Mouse (Mus musculus) testis, adult 2 months (tissue): ENCODE measurements around the gene Tmem135.

Experiments
- CTCF ChIP-seq: fragments of 200-500 bp; IDR thresholded peaks from 2 replicates; pipeline ENCODE4 v1.5.1; 2012; ENCODE audit warnings: low read depth, mild to moderate bottlenecking, inconsistent platforms, low read length, moderate library complexity; ENCODE audit not compliant: control insufficient read depth, insufficient read depth, insufficient replicate concordance
- POLR2A ChIP-seq: fragments of 200-500 bp; IDR thresholded peaks from 2 replicates; pipeline ENCODE4 v1.6.1; 2012; ENCODE audit warnings: low read depth, mild to moderate bottlenecking, inconsistent platforms, low read length, moderate library complexity; ENCODE audit not compliant: control insufficient read depth

GRCm38 (mm10) chr7:89418917-89419679 lies 15.1 kb upstream of the Tmem135 start:
- TF ChIP-seq POLR2A (no peak), CTCF (no peak)
